Mouse (Mus musculus) neutrophil, adult 5-6 weeks (primary cell): ENCODE results near the gene Map3k11. TPM values are rescaled to one million over a fixed set of nuclear protein-coding genes. Genes with fewer than 3 reads are reported as not detected.

Source experiments
- ATAC-seq: fragments of 151-379, 151-347 bp; 2 replicates; pipeline ENCODE4 v1.8.0; 2017; ENCODE audit warnings: mild to moderate bottlenecking, moderate TSS enrichment; ENCODE audit not compliant: insufficient number of reproducible peaks, poor library complexity, low FRiP score, severe bottlenecking; ENCODE audit errors: extremely low read depth
- total RNA-seq: library from RNA; stranded (forward); fragments of 200-1000 nt; gene quantifications from 2 replicates; pipeline ENCODE4 v1.2.3, GENCODE M21; 2017

The Map3k11 gene
- total RNA-seq, 1 experiment from 2014 or later: 65.3 TPM

DNA sequence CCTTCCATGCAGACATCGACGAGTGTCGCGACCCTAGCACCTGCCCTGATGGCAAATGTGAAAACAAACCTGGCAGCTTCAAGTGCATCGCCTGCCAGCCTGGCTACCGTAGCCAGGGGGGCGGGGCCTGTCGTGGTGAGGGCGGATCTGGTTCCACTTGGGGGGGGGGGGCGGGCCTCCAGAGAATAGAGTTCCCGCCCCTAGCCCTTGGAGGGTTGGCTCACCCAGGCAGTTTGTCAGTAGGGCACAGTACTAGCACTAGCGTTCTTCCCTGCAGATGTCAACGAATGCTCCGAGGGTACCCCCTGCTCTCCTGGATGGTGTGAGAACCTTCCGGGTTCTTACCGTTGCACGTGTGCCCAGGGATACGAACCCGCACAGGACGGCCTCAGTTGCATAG, 63.2 kb downstream of the Map3k11 start:
- no peak for ATAC-seq

Other genes starting within 250 kb of the Map3k11 start
- not detected in 2 replicates for gene Fosl1, start 241.2 kb upstream of the Map3k11 start, total RNA-seq
- gene Ccdc85b, start 230.8 kb upstream of the Map3k11 start, total RNA-seq: 2.3 and 2.8 TPM in 2 replicates
- gene Fibp, start 228.1 kb upstream of the Map3k11 start, total RNA-seq: 133 and 137 TPM in 2 replicates
- gene Ctsw, start 220.2 kb upstream of the Map3k11 start, total RNA-seq: 11.1 and 11.2 TPM in 2 replicates
- gene Efemp2, start 214.8 kb upstream of the Map3k11 start, total RNA-seq: 0.70 TPM in 1 of 2 replicates, not detected in the other
- gene Mus81, start 200.3 kb upstream of the Map3k11 start, total RNA-seq: 19.0 and 22.0 TPM in 2 replicates
- 1,009 and 1,084 TPM in 2 replicates for gene Cfl1, start 198.3 kb upstream of the Map3k11 start, total RNA-seq
- 0.86 and 5.0 TPM in 2 replicates for gene 1700020D05Rik, start 185.0 kb upstream of the Map3k11 start, total RNA-seq
- gene Snx32, start 178.2 kb upstream of the Map3k11 start, total RNA-seq: 7.4 and 11.3 TPM in 2 replicates
- 0.23 and 0.25 TPM in 2 replicates for gene Ovol1, start 128.1 kb upstream of the Map3k11 start, total RNA-seq
- 14.6 and 18.0 TPM in 2 replicates for gene Ap5b1, start 120.7 kb upstream of the Map3k11 start, total RNA-seq
- gene Rnaseh2c, start 86.9 kb upstream of the Map3k11 start, total RNA-seq: 50.5 and 64.0 TPM in 2 replicates
- gene Kat5, start 78.5 kb upstream of the Map3k11 start, total RNA-seq: 77.8 and 89.0 TPM in 2 replicates
- gene Rela, start 51.3 kb upstream of the Map3k11 start, total RNA-seq: 143 and 145 TPM in 2 replicates
- gene Sipa1, start 25.0 kb upstream of the Map3k11 start, total RNA-seq: 199 and 249 TPM in 2 replicates
- gene Pcnx3, start 166 bp downstream of the Map3k11 start, total RNA-seq: 58.3 and 60.2 TPM in 2 replicates
- gene Kcnk7, start 15.6 kb downstream of the Map3k11 start, total RNA-seq: 1.7 and 2.3 TPM in 2 replicates
- 88.8 and 91.8 TPM in 2 replicates for gene Ehbp1l1, start 37.6 kb downstream of the Map3k11 start, total RNA-seq
- 21.1 and 24.4 TPM in 2 replicates for gene Fam89b, start 40.9 kb downstream of the Map3k11 start, total RNA-seq
- gene Ltbp3, start 52.2 kb downstream of the Map3k11 start, total RNA-seq: 0.35 TPM in 1 of 2 replicates, not detected in the other
- gene Scyl1, start 82.7 kb downstream of the Map3k11 start, total RNA-seq: 35.9 and 44.0 TPM in 2 replicates
- gene Frmd8, start 186.5 kb downstream of the Map3k11 start, total RNA-seq: 32.9 and 38.6 TPM in 2 replicates
- 56.6 and 64.7 TPM in 2 replicates for gene Slc25a45, start 189.1 kb downstream of the Map3k11 start, total RNA-seq
- 1.4 and 1.5 TPM in 2 replicates for gene Tigd3, start 205.4 kb downstream of the Map3k11 start, total RNA-seq
- gene Dpf2, start 224.3 kb downstream of the Map3k11 start, total RNA-seq: 80.0 and 104 TPM in 2 replicates
- 3.8 and 4.8 TPM in 2 replicates for gene Cdc42ep2, start 236.1 kb downstream of the Map3k11 start, total RNA-seq